8 mouse cellular contexts compared by ENCODE assay signal in the genomic region with DNA sequence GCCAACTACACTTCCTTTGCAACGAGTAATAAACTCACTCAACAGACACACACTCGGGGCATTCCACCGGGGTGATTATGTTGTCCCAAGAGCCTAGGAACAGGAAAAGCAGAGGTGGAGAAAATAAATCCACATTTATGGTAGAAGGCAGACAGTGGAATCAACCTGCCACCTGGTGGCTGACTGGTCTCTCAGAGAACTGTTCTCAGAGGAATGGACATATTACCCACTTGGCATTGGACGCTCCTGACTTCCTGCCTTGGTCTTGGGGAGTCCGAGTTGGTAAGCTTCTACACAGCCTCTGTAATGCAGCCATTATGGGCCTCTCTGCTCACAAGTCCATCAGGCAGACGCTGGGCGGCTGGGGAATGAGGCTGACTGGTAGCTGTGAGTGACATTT. TPM values are rescaled to one million over a fixed set of nuclear protein-coding genes. Genes with fewer than 3 reads are reported as not detected.
A peak's percentile ranks its signal among the peaks of the same experiment; 100 is the strongest.
DNase-seq lines count a peak whose midpoint lies in the region; ATAC-seq and TF ChIP-seq lines count a peak whose summit lies in the region.

No protein-coding gene starts in this region.

- H3K27ac ChIP-seq in heart, postnatal 0 days (ENCODE audit: low read depth), result no peak overlapping the region
- no peak overlapping the region for H3K27ac ChIP-seq in lung, embryonic 14.5 days (ENCODE audit: low read depth)

- peak; percentile 45 for DNase-seq in gastrocnemius, adult 18-20 months (ENCODE audit: low spot score)
- DNase-seq in gastrocnemius, postnatal 10 days, result no peak
- DNase-seq in testis, postnatal 10 days (ENCODE audit: low spot score), result peak; percentile 52
- DNase-seq in testis, postnatal 14 days (ENCODE audit: low spot score), result no peak
- DNase-seq in heart, postnatal 0 days (ENCODE audit: low spot score), result peak; percentile 65
- DNase-seq in lung, embryonic 14.5 days, result peak; percentile 68
- no peak for DNase-seq in spleen, postnatal 4 days (ENCODE audit: low spot score in 2 of 2)
- no peak for DNase-seq in frontal cortex, postnatal 14 days (ENCODE audit: low spot score in 2 of 2)

- ATAC-seq in heart, postnatal 0 days (ENCODE audit: insufficient read depth, low read depth), result 0 out of 2 replicates have a peak, but pooled peaks have one; percentile 60
- peak; percentile 60; the same call in 1 of the 2 replicates for ATAC-seq in lung, embryonic 14.5 days (ENCODE audit: insufficient read depth)

- H3K36me3 ChIP-seq in heart, postnatal 0 days (replicated peaks; ENCODE audit: control insufficient read depth, insufficient read depth, low read length), result no peaks in the 10 kb centered on the region
- no peaks in the 10 kb centered on the region for H3K36me3 ChIP-seq in lung, embryonic 14.5 days (ENCODE audit: insufficient read depth)

- H3K9me3 ChIP-seq in heart, postnatal 0 days (replicated peaks; ENCODE audit: control insufficient read depth, low read length), result peaks cover 10% of the 10 kb centered on the region
- H3K9me3 ChIP-seq in lung, embryonic 14.5 days (ENCODE audit: low read depth, low read length), result peaks cover 8% of the 10 kb centered on the region; the same call in 1 of the 2 replicates

- 24% methylated on average over 7 of the region's 7 CpGs for WGBS in heart, postnatal 0 days
- WGBS in lung, embryonic 14.5 days, result 46% methylated on average over 7 of the region's 7 CpGs

- H3K4me3 ChIP-seq in heart, postnatal 0 days (ENCODE audit: low read depth, low read length), result no peak overlapping the region
- no peak overlapping the region for H3K4me3 ChIP-seq in lung, embryonic 14.5 days (ENCODE audit: low read depth, low read length)

- no peak overlapping the region for H3K4me2 ChIP-seq in heart, postnatal 0 days (ENCODE audit: low read depth, low read length)
- no peak overlapping the region for H3K4me2 ChIP-seq in lung, embryonic 14.5 days

- no peaks in the 10 kb centered on the region for H3K27me3 ChIP-seq in heart, postnatal 0 days (ENCODE audit: control insufficient read depth, insufficient read depth, low read length)
- no peaks in the 10 kb centered on the region for H3K27me3 ChIP-seq in lung, embryonic 14.5 days (ENCODE audit: insufficient read depth, low read length)

- no peak overlapping the region for H3K9ac ChIP-seq in heart, postnatal 0 days (replicated peaks; ENCODE audit: low read depth, low read length)
- H3K9ac ChIP-seq in lung, embryonic 14.5 days, result no peak overlapping the region

- no peak for TF ChIP-seq EP300 in heart, postnatal 0 days (IDR thresholded peaks at IDR 0.05; ENCODE audit: low read depth)

- H3K4me1 ChIP-seq in heart, postnatal 0 days (ENCODE audit: control insufficient read depth, insufficient read depth), result no peaks in the 10 kb centered on the region
- H3K4me1 ChIP-seq in lung, embryonic 14.5 days (ENCODE audit: insufficient read depth), result no peaks in the 10 kb centered on the region

- TF ChIP-seq CTCF in heart, postnatal 0 days (IDR thresholded peaks at IDR 0.05; ENCODE audit: low read depth), result peak; percentile 80
- TF ChIP-seq CTCF in lung, embryonic 14.5 days (IDR thresholded peaks at IDR 0.05; ENCODE audit: low read depth), result peak; percentile 69

RNA-seq across cellular contexts. Expression of gene Ccrl2, which starts 14.9 kb away (rescaled TPM):
- 1 to 10 TPM; 7.7 to 7.9 TPM for total RNA-seq in gastrocnemius, adult 18-20 months (2021)
- total RNA-seq in gastrocnemius, postnatal 10 days (2021), result 1 to 10 TPM; 4.7 to 4.8 TPM
- 7.6 and 8.5 TPM in 2 replicates for total RNA-seq in heart, postnatal 0 days (2014; rRNA removed; ENCODE audit: low replicate concordance)
- polyA plus RNA-seq in heart, postnatal 0 days (2015; fragmentation: Nextera tagmentation; extraction: Ambion mirVana), result 9.9 and 11.6 TPM in 2 replicates
- polyA plus RNA-seq in lung, embryonic 14.5 days (2014; fragmentation: Nextera tagmentation; extraction: Ambion mirVana), result 2.1 and 2.9 TPM in 2 replicates

RNA-seq across cellular contexts. Expression of gene Lrrfip2, which starts 45.2 kb away (rescaled TPM):
- total RNA-seq in gastrocnemius, adult 18-20 months (2021), result 10 to 100 TPM; 72.4 to 82.2 TPM
- total RNA-seq in gastrocnemius, postnatal 10 days (2021), result 10 to 100 TPM; 72.3 to 80.8 TPM
- total RNA-seq in heart, postnatal 0 days (2014; rRNA removed; ENCODE audit: low replicate concordance), result 82.4 and 86.6 TPM in 2 replicates
- 62.6 and 73.9 TPM in 2 replicates for polyA plus RNA-seq in heart, postnatal 0 days (2015; fragmentation: Nextera tagmentation; extraction: Ambion mirVana)
- 39.6 and 40.4 TPM in 2 replicates for polyA plus RNA-seq in lung, embryonic 14.5 days (2014; fragmentation: Nextera tagmentation; extraction: Ambion mirVana)

RNA-seq across cellular contexts. Expression of gene Ltf, which starts 53.1 kb away (rescaled TPM):
- total RNA-seq in gastrocnemius, adult 18-20 months (2021), result under 1 TPM in 1 of 2 experiments, not detected in 1; 0.07 TPM
- total RNA-seq in gastrocnemius, postnatal 10 days (2021), result 10 to 100 TPM in 1 of 2 experiments, 1 to 10 TPM in 1; 1.1 to 10.1 TPM
- 3.3 and 25.2 TPM in 2 replicates for total RNA-seq in heart, postnatal 0 days (2014; rRNA removed; ENCODE audit: low replicate concordance)
- 0.72 and 1.5 TPM in 2 replicates for polyA plus RNA-seq in heart, postnatal 0 days (2015; fragmentation: Nextera tagmentation; extraction: Ambion mirVana)
- polyA plus RNA-seq in lung, embryonic 14.5 days (2014; fragmentation: Nextera tagmentation; extraction: Ambion mirVana), result 0.17 and 2.5 TPM in 2 replicates

Comparison
In these comparisons a context has a peak if more than half of its experiments do, and no peak if none do; other contexts are left out.
1. DNase-seq: peak in gastrocnemius, adult 18-20 months (single experiment), testis, postnatal 10 days (single experiment), heart, postnatal 0 days (single experiment) and lung, embryonic 14.5 days (single experiment); none in gastrocnemius, postnatal 10 days (single experiment), testis, postnatal 14 days (single experiment), spleen, postnatal 4 days (0 of 2) and frontal cortex, postnatal 14 days (0 of 2).